Mouse (Mus musculus) left cerebral cortex, postnatal 25 days (tissue): ENCODE measurements around the gene Vwce. TPM values are rescaled to one million over a fixed set of nuclear protein-coding genes. Genes with fewer than 3 reads are reported as not detected.

Source experiments
- DNase-seq, 2 experiments: peaks; one replicate each; pipeline ENCODE4 v3.0.0; 2022; ENCODE audit warnings: low spot score in 2 of 2, mixed read lengths in 1 of 2
- intact Hi-C: fragments of 180-260 bp; cut with DNase I; formaldehyde crosslinking; loops from one replicate; pipeline ENCODE4 v1.15.1; 2025
- total RNA-seq, 2 experiments: library from RNA; stranded (reverse); gene quantifications; 2 replicates each; pipeline ENCODE4 v1.2.3; 2021

Gene Vwce
- total RNA-seq, 2 experiments from 2014 or later = 0.18 to 0.50 TPM

GRCm38 (mm10) chr19:10640080-10640479 lies 6.1 kb downstream of the Vwce start:
- no peak for DNase-seq
- intact Hi-C loops = no loop called here

GRCm38 (mm10) chr19:10640589-10641378 lies 6.8 kb downstream of the Vwce start:
- no peak for DNase-seq
- intact Hi-C loops = no loop called here

- no peak for DNase-seq
Observed at GRCm38 (mm10) chr19:10645616-10646015, 11.6 kb downstream of the Vwce start.

GRCm38 (mm10) chr19:10648156-10648555 lies 14.1 kb downstream of the Vwce start:
- intact Hi-C loops = no loop called here
- DNase-seq = no peak

More at GRCm38 (mm10) chr19:10645616-10646015, 11.6 kb downstream of the Vwce start:
- intact Hi-C loops = no loop called here

- DNase-seq = no peak
- intact Hi-C loops = no loop called here
Observed at GRCm38 (mm10) chr19:10656058-10656457, 22.0 kb downstream of the Vwce start.

GRCm38 (mm10) chr19:10657742-10658141 lies 23.7 kb downstream of the Vwce start:
- DNase-seq = no peak
- intact Hi-C loops = no loop called here

- no peak for DNase-seq
- intact Hi-C loops = no loop called here
Observed at GRCm38 (mm10) chr19:10658406-10658805, 24.4 kb downstream of the Vwce start.

GRCm38 (mm10) chr19:10661373-10661772 lies 27.4 kb downstream of the Vwce start:
- intact Hi-C loops = no loop called here
- DNase-seq = no peak

- intact Hi-C loops = no loop called here
- DNase-seq = no peak
Observed at GRCm38 (mm10) chr19:10661919-10662318, 27.9 kb downstream of the Vwce start.

GRCm38 (mm10) chr19:10662665-10663064 lies 28.7 kb downstream of the Vwce start:
- intact Hi-C loops = no loop called here
- no peak for DNase-seq

- intact Hi-C loops = loop anchor here (2.0 to 5.0 kb wide), 3 partner anchors 162 to 312 kb away; no protein-coding TSS in a partner anchor
- DNase-seq = no peak
Observed at GRCm38 (mm10) chr19:10665093-10665492, 31.1 kb downstream of the Vwce start.

- peak; percentile 47 to 66 for DNase-seq
- intact Hi-C loops = loop anchor here (2.0 to 5.0 kb wide), 3 partner anchors 162 to 312 kb away; no protein-coding TSS in a partner anchor
Observed at GRCm38 (mm10) chr19:10665499-10665898, 31.5 kb downstream of the Vwce start.

GRCm38 (mm10) chr19:10671319-10671718 lies 37.3 kb downstream of the Vwce start:
- intact Hi-C loops = no loop called here
- DNase-seq = no peak

- no peak for DNase-seq
- intact Hi-C loops = no loop called here
Observed at GRCm38 (mm10) chr19:10671854-10672417, 37.9 kb downstream of the Vwce start.

GRCm38 (mm10) chr19:10673275-10673674 lies 39.3 kb downstream of the Vwce start:
- intact Hi-C loops = no loop called here
- no peak for DNase-seq

GRCm38 (mm10) chr19:10676656-10677055 lies 42.6 kb downstream of the Vwce start:
- DNase-seq = no peak
- intact Hi-C loops = loop anchor here (5.0 kb wide), 1 partner anchor 286 kb away; no protein-coding TSS in a partner anchor

GRCm38 (mm10) chr19:10677915-10678771 lies 44.1 kb downstream of the Vwce start, which contains the start of gene Pga5:
Gene Pga5, minus strand, starts transcription at chr19:10678071.
- intact Hi-C loops = loop anchor here (1.0 to 5.0 kb wide), 3 partner anchors 31 to 301 kb away; no protein-coding TSS in a partner anchor

GRCm38 (mm10) chr19:10678772-10679067 lies 44.7 kb downstream of the Vwce start:
- intact Hi-C loops = loop anchor here (1.0 to 5.0 kb wide), 3 partner anchors 31 to 301 kb away; no protein-coding TSS in a partner anchor
- no peak for DNase-seq

More at GRCm38 (mm10) chr19:10677915-10678771, 44.1 kb downstream of the Vwce start, which contains the start of gene Pga5:
- DNase-seq = peak; percentile 77 to 85

- intact Hi-C loops = no loop called here
Observed at GRCm38 (mm10) chr19:10681571-10681970, 47.6 kb downstream of the Vwce start.

GRCm38 (mm10) chr19:10685081-10685480 lies 51.1 kb downstream of the Vwce start:
- no peak for DNase-seq
- intact Hi-C loops = no loop called here

More at GRCm38 (mm10) chr19:10681571-10681970, 47.6 kb downstream of the Vwce start:
- DNase-seq = no peak
